Mouse (Mus musculus) midbrain, embryonic 16.5 days (tissue): Measurements from ENCODE around the gene Ttc23l. TPM values are rescaled to one million over a fixed set of nuclear protein-coding genes. Genes with fewer than 3 reads are reported as not detected.
"Not testable (repeated sequence)": the region's sequence is repeated elsewhere in the genome, so short reads cannot be mapped to it uniquely, and the experiment has no call there.

Experiments used
- ATAC-seq: fragments of 200-750 bp; cut with Nextera tagmentation; 2 replicates; pipeline ENCODE4 v1.8.0; 2017; ENCODE audit warnings: moderate TSS enrichment
- H3K27ac ChIP-seq: fragments of 300-500 bp; sonication (generic); 2 replicates; pipeline ENCODE4 v1.5.1; 2014; ENCODE audit warnings: mild to moderate bottlenecking, low read length, mixed read lengths
- H3K27me3 ChIP-seq: fragments of 300-500 bp; sonication (generic); 2 replicates; pipeline ENCODE4 v1.6.1; 2014; ENCODE audit warnings: low read depth, low read length, mixed read lengths; ENCODE audit not compliant: control insufficient read depth, insufficient read depth
- H3K36me3 ChIP-seq: fragments of 300-500 bp; sonication (generic); 2 replicates; pipeline ENCODE4 v1.6.1; 2014; ENCODE audit warnings: mild to moderate bottlenecking, low read length, moderate library complexity, mixed read lengths; ENCODE audit not compliant: control insufficient read depth, insufficient read depth
- H3K4me1 ChIP-seq: fragments of 300-500 bp; sonication (generic); 2 replicates; pipeline ENCODE4 v1.6.1; 2014; ENCODE audit warnings: mild to moderate bottlenecking, low read length, mixed read lengths; ENCODE audit not compliant: control insufficient read depth, insufficient read depth
- H3K4me2 ChIP-seq: fragments of 300-500 bp; sonication (generic); 2 replicates; pipeline ENCODE4 v1.6.1; 2014; ENCODE audit warnings: mild to moderate bottlenecking, low read length, mixed read lengths
- H3K4me3 ChIP-seq: fragments of 300-500 bp; sonication (generic); 2 replicates; pipeline ENCODE4 v1.5.1; 2014; ENCODE audit warnings: low read depth, mild to moderate bottlenecking, low read length, moderate library complexity, mixed read lengths
- H3K9ac ChIP-seq: fragments of 300-500 bp; sonication (generic); 2 replicates; pipeline ENCODE4 v1.6.1; 2014; ENCODE audit warnings: low read depth, low read length, mixed read lengths
- H3K9me3 ChIP-seq: fragments of 300-500 bp; sonication (generic); replicated peaks from 2 replicates; pipeline ENCODE4 v1.6.1; 2014; ENCODE audit warnings: mild to moderate bottlenecking, low read length, mixed read lengths; ENCODE audit not compliant: control insufficient read depth, poor library complexity, severe bottlenecking
- WGBS: fragments of 180-500 bp; shearing (Covaris S2); extraction: QIAGEN DNeasy Blood & Tissue Kit; methylation state at CpG from one replicate; pipeline ENCODE4 v1.1.7; 2014; 5-methylcytosine and 5-hydroxymethylcytosine counted together
- polyA plus RNA-seq: library from polyadenylated mRNA; unstranded; fragments of >200 nt; fragmentation: Nextera tagmentation; extraction: Ambion mirVana; gene quantifications from 2 replicates; pipeline ENCODE4 v1.2.1, GENCODE M21; 2015

The Ttc23l gene
- polyA plus RNA-seq, 1 experiment from 2014 or later, result 0.10 TPM

DNA sequence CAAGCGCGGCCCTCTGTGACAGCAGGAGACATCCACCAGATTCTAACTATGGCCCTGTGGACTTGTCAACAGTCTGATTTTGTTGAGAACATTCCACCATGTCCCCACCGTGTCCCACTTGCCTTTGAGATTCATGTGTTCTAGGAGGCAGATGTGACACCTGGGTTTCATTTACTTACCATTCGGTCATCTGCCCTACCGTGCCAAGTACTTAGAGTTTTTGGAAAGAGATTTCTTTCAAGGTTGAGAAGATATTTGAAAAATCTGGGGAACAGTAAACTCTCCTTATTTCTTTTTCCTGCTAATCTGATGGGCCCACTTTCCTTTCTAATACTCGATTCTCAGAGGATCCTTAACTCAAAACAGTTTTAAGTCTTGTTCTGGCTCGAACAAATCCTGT, 22.5 kb downstream of the Ttc23l start:
- no peak overlapping the region for H3K9ac ChIP-seq
- H3K27ac ChIP-seq, result no peak overlapping the region
- no peak overlapping the region for H3K4me3 ChIP-seq
- WGBS, result 87% methylated on average over 7 of the region's 7 CpGs
- ATAC-seq, result no peak
- no peaks in the 10 kb centered on the region for H3K9me3 ChIP-seq
- H3K27me3 ChIP-seq, result no peaks in the 10 kb centered on the region
- no peaks in the 10 kb centered on the region for H3K4me1 ChIP-seq
- no peaks in the 10 kb centered on the region for H3K36me3 ChIP-seq
- H3K4me2 ChIP-seq, result no peak overlapping the region

DNA sequence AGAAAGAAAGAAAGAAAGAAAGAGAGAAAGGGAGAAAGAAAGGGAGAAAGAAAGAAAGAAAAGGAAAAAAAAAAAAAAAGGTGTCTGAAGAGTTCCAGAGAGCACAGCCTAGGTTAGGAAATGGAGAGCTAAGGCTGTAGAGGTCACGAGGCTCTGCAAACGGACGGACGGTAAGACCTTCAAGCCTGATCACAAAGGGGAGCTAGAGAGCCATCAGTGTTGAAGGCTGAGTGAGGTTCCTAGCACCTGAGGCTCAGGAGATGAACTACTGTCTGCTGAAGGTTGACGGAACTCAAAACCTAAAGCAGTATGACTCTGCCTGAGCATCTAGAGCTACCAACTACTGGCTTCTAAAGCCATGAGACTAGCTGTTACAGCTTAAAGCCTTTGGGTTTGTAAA, 23.9 kb downstream of the Ttc23l start:
- Histone ChIP-seq H3K4me3 (no peak overlapping the region), H3K4me1 (no peaks in the 10 kb centered on the region), H3K27me3 (no peaks in the 10 kb centered on the region), H3K36me3 (no peaks in the 10 kb centered on the region), H3K27ac (no peak overlapping the region), H3K9me3 (no peaks in the 10 kb centered on the region), H3K4me2 (no peak overlapping the region), H3K9ac (no peak overlapping the region)
- 80% methylated on average over 5 of the region's 5 CpGs for WGBS
- no peak for ATAC-seq

DNA sequence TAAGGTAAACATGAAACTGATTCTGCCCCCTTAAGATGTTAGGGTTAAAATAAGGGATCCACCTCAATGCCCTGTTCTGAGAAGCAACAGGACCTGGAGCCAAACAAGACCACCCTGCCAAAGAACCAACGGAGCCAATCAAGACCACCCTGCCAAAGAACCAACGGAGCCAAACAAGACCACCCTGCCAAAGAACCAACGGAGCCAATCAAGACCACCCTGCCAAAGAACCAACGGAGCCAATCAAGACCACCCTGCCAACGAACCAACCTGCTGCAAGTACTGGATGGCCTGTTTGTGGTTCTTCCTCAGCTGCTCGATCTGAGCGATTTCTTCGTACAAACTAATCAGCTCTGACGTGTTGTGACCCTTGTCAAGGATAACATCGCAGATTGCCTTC, 25.1 kb downstream of the Ttc23l start:
- not testable (repeated sequence) for H3K4me3 ChIP-seq, H3K27me3 ChIP-seq, ATAC-seq, H3K36me3 ChIP-seq, H3K9me3 ChIP-seq, H3K4me2 ChIP-seq, H3K9ac ChIP-seq, H3K4me1 ChIP-seq, H3K27ac ChIP-seq
- WGBS, result 93% methylated on average over 10 of the region's 10 CpGs

DNA sequence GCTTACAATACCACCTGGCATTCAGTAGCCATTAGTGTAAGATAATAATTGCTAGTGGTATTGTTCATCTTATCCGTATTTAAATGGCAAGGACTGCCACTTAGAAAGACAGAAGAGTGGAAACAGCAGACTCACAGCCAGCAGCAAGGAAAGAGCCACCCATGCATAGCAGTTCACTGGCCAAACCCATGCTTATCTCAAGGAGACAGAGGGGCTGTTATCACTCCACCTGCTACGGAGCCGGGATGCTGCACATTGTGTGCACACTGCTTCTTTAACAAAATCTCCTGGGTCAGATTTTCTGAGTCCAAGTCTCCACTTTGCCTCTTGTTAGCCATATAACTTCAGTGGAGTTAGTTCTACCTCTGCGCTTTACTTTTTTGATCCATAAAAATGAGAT, 27.1 kb downstream of the Ttc23l start:
- Histone ChIP-seq H3K36me3 (no peaks in the 10 kb centered on the region), H3K4me1 (no peaks in the 10 kb centered on the region), H3K4me3 (no peak overlapping the region), H3K9ac (no peak overlapping the region), H3K27me3 (no peaks in the 10 kb centered on the region), H3K27ac (no peak overlapping the region), H3K9me3 (no peaks in the 10 kb centered on the region), H3K4me2 (no peak overlapping the region)
- WGBS, result 80% methylated on average over 4 of the region's 4 CpGs
- no peak for ATAC-seq

DNA sequence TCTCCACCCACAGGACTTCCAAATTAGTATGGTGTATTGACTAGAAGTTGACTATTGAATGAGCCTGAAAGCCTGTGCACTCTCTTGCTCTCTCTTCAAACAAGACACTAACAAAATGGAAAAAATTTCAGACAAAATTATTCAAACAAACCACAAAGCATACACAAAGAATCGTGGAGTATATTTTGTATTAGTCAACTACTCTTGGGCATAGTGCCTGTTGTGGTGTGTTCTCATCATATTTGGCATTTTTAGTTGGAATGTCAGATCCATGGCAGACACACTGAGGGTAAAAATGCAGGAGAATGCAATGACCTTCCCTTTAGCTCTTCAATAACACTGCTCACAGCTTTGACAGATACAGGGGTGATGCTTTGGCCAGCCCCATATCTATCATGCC, 32.6 kb downstream of the Ttc23l start:
- H3K4me2 ChIP-seq, result no peak overlapping the region
- H3K4me3 ChIP-seq, result no peak overlapping the region
- no peaks in the 10 kb centered on the region for H3K27me3 ChIP-seq
- 73% methylated on average over 1 of the region's 1 CpGs for WGBS
- H3K4me1 ChIP-seq, result no peaks in the 10 kb centered on the region
- no peak overlapping the region for H3K9ac ChIP-seq
- no peak for ATAC-seq
- H3K36me3 ChIP-seq, result no peaks in the 10 kb centered on the region
- no peak overlapping the region for H3K27ac ChIP-seq
- no peaks in the 10 kb centered on the region for H3K9me3 ChIP-seq

DNA sequence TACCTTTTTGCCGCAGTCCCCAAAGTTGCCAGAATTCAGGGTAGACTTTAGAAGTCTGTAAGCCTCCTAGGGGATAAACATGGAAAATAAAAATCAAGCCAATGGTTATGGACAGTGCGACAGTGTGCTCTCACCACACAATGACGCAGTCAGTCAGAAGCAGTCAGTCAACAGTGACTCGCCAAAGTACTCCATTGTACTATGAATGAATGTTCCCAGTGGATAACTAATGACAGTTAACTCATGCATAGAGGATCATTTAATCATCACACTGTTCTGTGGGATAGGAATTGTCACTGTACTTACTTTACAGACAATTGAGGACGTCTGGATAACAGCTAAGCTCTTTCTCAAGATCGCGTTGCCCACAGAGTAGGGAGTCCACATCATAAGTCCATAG, 43.3 kb downstream of the Ttc23l start:
- Histone ChIP-seq H3K36me3 (no peaks in the 10 kb centered on the region), H3K9ac (no peak overlapping the region), H3K4me2 (no peak overlapping the region), H3K27me3 (no peaks in the 10 kb centered on the region), H3K4me3 (no peak overlapping the region), H3K4me1 (no peaks in the 10 kb centered on the region), H3K27ac (no peak overlapping the region), H3K9me3 (no peaks in the 10 kb centered on the region)
- 79% methylated on average over 7 of the region's 7 CpGs for WGBS
- ATAC-seq, result no peak

DNA sequence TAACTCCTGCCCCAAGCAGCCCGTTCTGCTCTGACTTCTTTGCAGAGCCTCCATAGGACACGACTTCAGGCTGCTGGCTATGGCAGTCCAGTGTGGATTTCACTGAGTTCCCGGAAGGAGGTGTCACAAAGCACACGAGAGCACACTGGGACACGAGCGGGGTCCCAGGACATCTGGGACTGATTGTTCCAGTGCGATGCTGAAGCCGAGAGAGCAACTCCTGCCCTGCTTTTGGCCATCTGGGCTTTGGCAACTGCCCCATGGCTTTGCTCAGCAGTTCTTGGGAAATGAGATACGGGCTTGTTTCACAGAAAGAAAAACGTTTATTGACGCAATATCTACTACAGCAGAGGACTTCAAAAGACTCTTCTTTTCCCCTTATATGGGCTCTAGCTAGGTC, 52.4 kb downstream of the Ttc23l start:
- Histone ChIP-seq H3K9ac (no peak overlapping the region), H3K4me1 (no peaks in the 10 kb centered on the region), H3K9me3 (no peaks in the 10 kb centered on the region), H3K27me3 (no peaks in the 10 kb centered on the region), H3K36me3 (no peaks in the 10 kb centered on the region), H3K4me3 (no peak overlapping the region), H3K27ac (no peak overlapping the region), H3K4me2 (no peak overlapping the region)
- 79% methylated on average over 11 of the region's 11 CpGs for WGBS
- no peak for ATAC-seq

DNA sequence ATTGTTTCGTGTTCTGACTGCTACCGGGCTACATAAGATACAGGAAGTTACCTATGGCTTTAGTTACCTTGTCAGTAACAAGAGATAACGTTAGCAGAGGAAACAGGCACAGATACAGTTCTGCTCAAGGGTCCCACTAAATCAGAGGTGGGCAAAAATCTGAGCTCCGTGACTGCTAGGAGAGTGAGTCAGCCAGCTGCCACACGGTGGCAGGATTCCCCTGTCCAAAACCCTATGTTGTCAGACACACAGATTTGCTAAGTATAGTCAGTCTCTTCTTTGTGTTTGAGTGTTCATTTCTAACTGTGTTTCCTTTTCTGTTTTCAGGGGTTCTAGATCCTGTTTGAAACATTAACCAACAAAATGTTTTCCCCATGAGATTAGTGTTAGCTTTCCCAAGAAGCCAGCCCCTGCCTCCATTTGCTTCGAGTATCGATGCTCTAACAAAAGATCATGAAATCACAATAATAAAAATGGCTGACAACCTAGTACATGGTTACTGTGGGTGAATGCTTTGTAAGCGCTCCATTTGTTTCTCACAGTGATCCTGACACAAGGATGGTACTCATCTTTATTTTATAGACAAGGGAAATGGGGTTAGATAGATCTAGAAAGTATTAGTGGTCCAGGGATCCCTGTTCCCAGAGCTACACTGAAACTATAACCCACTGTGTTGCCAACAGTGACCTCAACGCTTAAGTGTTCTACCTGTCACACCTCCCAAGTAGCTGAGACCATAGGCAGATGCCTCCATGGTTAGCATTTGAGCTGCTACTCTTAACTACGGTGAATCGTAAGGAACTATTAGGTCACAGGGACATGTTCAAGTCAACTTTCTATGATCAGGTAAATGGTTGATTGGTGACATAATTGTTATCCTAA, 57.4 kb downstream of the Ttc23l start:
- Histone ChIP-seq H3K27me3 (no peaks in the 10 kb centered on the region), H3K9me3 (no peaks in the 10 kb centered on the region), H3K4me1 (no peaks in the 10 kb centered on the region), H3K9ac (no peak overlapping the region), H3K36me3 (no peaks in the 10 kb centered on the region), H3K4me2 (no peak overlapping the region), H3K4me3 (no peak overlapping the region), H3K27ac (no peak overlapping the region)
- 58% methylated on average over 11 of the region's 11 CpGs for WGBS
- peak; percentile 94 for ATAC-seq

DNA sequence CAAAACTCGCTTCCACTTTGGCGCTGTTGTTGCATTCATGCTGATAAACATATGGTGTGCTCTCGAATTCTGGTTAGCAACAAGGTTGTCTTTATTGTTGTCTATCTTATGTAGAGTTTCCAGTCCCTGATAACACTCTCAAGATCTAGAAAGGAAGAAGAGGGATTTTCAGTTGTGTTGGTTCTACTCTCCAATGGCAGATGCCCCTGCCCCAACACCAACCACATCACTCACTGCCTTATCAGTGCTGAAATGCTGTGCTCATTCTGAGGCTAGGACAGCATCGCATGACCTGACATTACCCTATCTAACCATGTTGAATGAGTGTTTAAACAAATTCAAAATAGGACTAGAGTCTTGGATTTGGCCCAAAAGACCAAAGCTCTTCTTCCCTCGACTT, 58.4 kb downstream of the Ttc23l start:
- Histone ChIP-seq H3K9ac (no peak overlapping the region), H3K4me3 (no peak overlapping the region), H3K4me2 (no peak overlapping the region), H3K27me3 (no peaks in the 10 kb centered on the region), H3K4me1 (no peaks in the 10 kb centered on the region), H3K27ac (no peak overlapping the region), H3K36me3 (no peaks in the 10 kb centered on the region), H3K9me3 (no peaks in the 10 kb centered on the region)
- no peak for ATAC-seq
- 85% methylated on average over 5 of the region's 5 CpGs for WGBS
